Mouse (Mus musculus): ENCODE measurements at regions not wholly inside any gene's neighbourhood (a gene's known extent, or its start where the extent isn't known, plus 50 kb on each side); places are given as distances from the start of the nearest gene placed in this dataset.

DNA sequence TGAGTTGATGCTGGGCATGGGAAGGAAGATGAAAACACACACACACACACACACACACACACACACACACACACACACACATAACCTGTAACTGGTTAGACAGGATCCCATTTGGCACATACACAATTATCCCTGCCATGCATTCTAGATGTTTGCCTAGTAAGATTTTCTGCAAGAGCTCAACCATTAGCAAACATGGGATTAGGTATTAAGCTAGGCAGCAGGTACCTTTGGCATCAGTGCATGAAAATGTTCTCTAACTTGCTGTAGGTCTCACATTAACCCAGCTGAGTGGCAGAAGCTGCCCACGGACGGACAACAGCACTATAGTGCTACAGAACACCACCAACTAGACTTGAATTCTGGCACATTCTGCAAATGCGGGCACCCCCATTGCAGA lies 413.8 kb upstream of the Tmpo start:
- Histone ChIP-seq H3K4me3 (ENCODE audit: low read depth, low read length) (no peak overlapping the region), H3K4me1 (ENCODE audit: control insufficient read depth, insufficient read depth, low read length) (no peaks in the 10 kb centered on the region), H3K27me3 (ENCODE audit: control insufficient read depth, insufficient read depth, low read length) (no peaks in the 10 kb centered on the region), H3K9me3 (ENCODE audit: control insufficient read depth, low read length) (no peaks in the 10 kb centered on the region), H3K4me2 (ENCODE audit: low read depth, low read length) (no peak overlapping the region), H3K27ac (ENCODE audit: low read depth, low read length) (no peak overlapping the region), H3K9ac (replicated peaks; ENCODE audit: low read depth, low read length) (no peak overlapping the region), H3K36me3 (ENCODE audit: control insufficient read depth, insufficient read depth, low read length) (no peaks in the 10 kb centered on the region)
- ATAC-seq (ENCODE audit: low read depth) = no peak
- WGBS = 98% methylated on average over 3 of the region's 3 CpGs

DNA sequence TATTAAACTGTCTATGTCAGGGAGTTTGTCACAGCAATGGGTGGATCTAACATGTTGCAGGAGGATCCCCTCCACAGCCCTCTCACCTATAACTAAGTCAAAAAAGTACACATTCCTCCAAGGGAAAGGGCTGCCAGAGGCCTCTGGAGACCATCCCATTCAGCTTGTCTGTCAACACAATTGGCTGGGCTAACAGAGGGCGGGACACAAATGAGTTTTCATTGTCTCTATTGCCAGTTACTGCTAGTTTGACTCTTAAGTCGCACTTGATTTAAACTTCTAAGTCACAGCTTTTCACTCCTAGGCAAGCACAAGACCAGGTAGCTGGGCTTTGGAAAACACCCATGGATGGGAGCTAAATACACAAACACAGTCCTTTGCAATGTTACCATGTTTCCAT lies 412.3 kb upstream of the Tmpo start:
- no peak for ATAC-seq (ENCODE audit: low read depth)
- no peaks in the 10 kb centered on the region for H3K36me3 ChIP-seq (ENCODE audit: control insufficient read depth, insufficient read depth, low read length)
- no peak overlapping the region for H3K27ac ChIP-seq (ENCODE audit: low read depth, low read length)
- 81% methylated on average over 2 of the region's 2 CpGs for WGBS
- H3K4me3 ChIP-seq (ENCODE audit: low read depth, low read length) = no peak overlapping the region
- no peak overlapping the region for H3K9ac ChIP-seq (replicated peaks; ENCODE audit: low read depth, low read length)
- no peak overlapping the region for H3K4me2 ChIP-seq (ENCODE audit: low read depth, low read length)
- no peaks in the 10 kb centered on the region for H3K9me3 ChIP-seq (ENCODE audit: control insufficient read depth, low read length)
- no peaks in the 10 kb centered on the region for H3K4me1 ChIP-seq (ENCODE audit: control insufficient read depth, insufficient read depth, low read length)
- H3K27me3 ChIP-seq (ENCODE audit: control insufficient read depth, insufficient read depth, low read length) = no peaks in the 10 kb centered on the region

DNA sequence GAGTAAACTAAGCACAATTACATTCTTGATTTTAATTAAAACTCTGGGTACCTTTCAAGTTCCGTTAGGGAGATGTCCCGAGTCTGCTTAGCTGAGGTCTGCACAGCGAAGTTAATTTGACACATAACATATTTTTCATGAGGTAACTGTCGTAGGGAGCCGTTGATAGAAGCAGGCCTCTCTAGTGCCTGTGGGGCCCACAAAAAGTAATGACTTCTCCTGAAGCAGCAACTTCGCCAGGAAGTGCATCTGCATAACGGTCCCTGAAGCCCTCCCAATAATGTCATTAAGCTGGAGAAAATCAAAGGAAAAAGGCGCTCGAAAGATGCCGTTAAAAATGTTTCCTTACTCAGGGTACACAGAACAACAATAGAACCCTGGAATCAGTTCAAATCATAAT lies 410.7 kb upstream of the Tmpo start:
- Histone ChIP-seq H3K9me3 (ENCODE audit: control insufficient read depth, low read length) (no peaks in the 10 kb centered on the region), H3K4me1 (ENCODE audit: control insufficient read depth, insufficient read depth, low read length) (no peaks in the 10 kb centered on the region), H3K4me2 (ENCODE audit: low read depth, low read length) (no peak overlapping the region), H3K27ac (ENCODE audit: low read depth, low read length) (no peak overlapping the region), H3K36me3 (ENCODE audit: control insufficient read depth, insufficient read depth, low read length) (no peaks in the 10 kb centered on the region), H3K27me3 (ENCODE audit: control insufficient read depth, insufficient read depth, low read length) (no peaks in the 10 kb centered on the region), H3K9ac (replicated peaks; ENCODE audit: low read depth, low read length) (no peak overlapping the region), H3K4me3 (ENCODE audit: low read depth, low read length) (no peak overlapping the region)
- 33% methylated on average over 10 of the region's 10 CpGs for WGBS
- ATAC-seq (ENCODE audit: low read depth) = peak; percentile 85

DNA sequence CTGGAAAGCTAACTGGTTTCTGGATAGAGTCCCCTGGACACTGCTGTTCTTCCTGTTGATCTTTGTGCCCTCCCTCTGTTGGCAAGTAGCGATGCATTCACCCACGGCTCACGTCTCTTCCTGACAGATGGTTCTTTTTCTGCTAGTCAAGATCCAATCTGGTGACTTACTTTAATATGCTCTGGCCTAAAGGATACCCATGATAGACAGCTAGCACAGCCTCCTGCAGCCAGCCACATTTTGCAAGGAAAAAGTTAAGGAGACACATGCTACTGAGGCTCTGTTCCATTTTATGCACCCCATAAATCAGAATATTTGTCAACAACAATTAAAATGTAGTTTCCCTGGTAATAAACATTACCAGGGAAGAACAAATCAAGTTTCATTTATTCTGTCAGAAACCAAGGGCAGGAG lies 410.3 kb upstream of the Tmpo start:
- no peaks in the 10 kb centered on the region for H3K9me3 ChIP-seq (ENCODE audit: control insufficient read depth, low read length)
- H3K4me1 ChIP-seq (ENCODE audit: control insufficient read depth, insufficient read depth, low read length) = no peaks in the 10 kb centered on the region
- no peak overlapping the region for H3K4me2 ChIP-seq (ENCODE audit: low read depth, low read length)
- WGBS = 19% methylated on average over 3 of the region's 3 CpGs
- no peaks in the 10 kb centered on the region for H3K27me3 ChIP-seq (ENCODE audit: control insufficient read depth, insufficient read depth, low read length)
- no peak overlapping the region for H3K27ac ChIP-seq (ENCODE audit: low read depth, low read length)
- H3K9ac ChIP-seq (replicated peaks; ENCODE audit: low read depth, low read length) = no peak overlapping the region
- no peaks in the 10 kb centered on the region for H3K36me3 ChIP-seq (ENCODE audit: control insufficient read depth, insufficient read depth, low read length)
- no peak overlapping the region for H3K4me3 ChIP-seq (ENCODE audit: low read depth, low read length)
- peak; percentile 74 for ATAC-seq (ENCODE audit: low read depth)

DNA sequence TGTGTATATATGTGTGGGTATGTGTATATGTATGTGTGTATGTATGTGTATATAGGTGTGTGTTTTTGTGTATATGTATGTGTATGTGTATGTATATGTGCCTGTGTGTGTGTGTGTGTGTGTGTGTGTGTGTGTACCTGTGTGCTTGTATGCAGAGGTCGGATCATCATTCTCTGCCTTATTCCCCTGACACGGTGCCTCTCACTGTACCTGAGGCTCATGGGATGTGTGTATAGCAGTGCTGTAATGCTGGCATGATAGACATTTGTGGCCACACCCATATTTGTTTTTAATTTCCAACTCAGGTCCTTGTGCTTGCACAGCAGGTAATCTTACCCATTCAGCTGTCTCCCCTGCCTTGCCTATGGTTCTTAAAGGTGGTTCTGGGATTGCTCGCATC lies 402.1 kb upstream of the Tmpo start:
- Histone ChIP-seq H3K36me3 (ENCODE audit: control insufficient read depth, insufficient read depth, low read length) (no peaks in the 10 kb centered on the region), H3K27ac (ENCODE audit: low read depth, low read length) (no peak overlapping the region), H3K9me3 (ENCODE audit: control insufficient read depth, low read length) (no peaks in the 10 kb centered on the region), H3K4me3 (ENCODE audit: low read depth, low read length) (no peak overlapping the region), H3K4me1 (ENCODE audit: control insufficient read depth, insufficient read depth, low read length) (peaks cover 4% of the 10 kb centered on the region; the same call in 1 of the 2 replicates), H3K4me2 (ENCODE audit: low read depth, low read length) (no peak overlapping the region), H3K27me3 (ENCODE audit: control insufficient read depth, insufficient read depth, low read length) (no peaks in the 10 kb centered on the region), H3K9ac (replicated peaks; ENCODE audit: low read depth, low read length) (no peak overlapping the region)
- 98% methylated on average over 3 of the region's 3 CpGs for WGBS
- ATAC-seq (ENCODE audit: low read depth) = no peak

DNA sequence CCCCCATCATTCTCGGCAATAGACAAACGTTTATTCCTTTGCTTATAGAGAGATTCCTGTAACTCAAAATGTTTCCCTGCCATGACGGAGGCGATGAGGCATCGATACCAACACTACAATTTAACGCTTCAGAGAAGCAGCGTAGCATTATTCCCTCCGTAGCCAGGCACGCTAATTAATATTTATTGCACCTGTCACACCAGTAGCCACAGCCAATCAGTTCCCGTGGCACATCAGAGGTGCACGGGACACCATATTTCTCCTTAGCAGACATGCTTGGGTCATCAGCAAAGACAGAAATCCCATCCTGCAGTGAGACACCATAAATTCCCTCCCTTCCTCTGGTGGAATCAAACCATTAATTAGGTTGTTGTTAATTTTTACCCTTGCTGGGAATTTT lies 399.8 kb upstream of the Tmpo start:
- peak; percentile 80; the same call in 1 of the 2 replicates for ATAC-seq (ENCODE audit: low read depth)
- no peak overlapping the region for H3K4me3 ChIP-seq (ENCODE audit: low read depth, low read length)
- no peaks in the 10 kb centered on the region for H3K9me3 ChIP-seq (ENCODE audit: control insufficient read depth, low read length)
- WGBS = 16% methylated on average over 11 of the region's 11 CpGs
- H3K36me3 ChIP-seq (ENCODE audit: control insufficient read depth, insufficient read depth, low read length) = no peaks in the 10 kb centered on the region
- H3K4me1 ChIP-seq (ENCODE audit: control insufficient read depth, insufficient read depth, low read length) = peaks cover 4% of the 10 kb centered on the region; the same call in 1 of the 2 replicates
- H3K27me3 ChIP-seq (ENCODE audit: control insufficient read depth, insufficient read depth, low read length) = no peaks in the 10 kb centered on the region
- H3K27ac ChIP-seq (ENCODE audit: low read depth, low read length) = no peak overlapping the region; the same call in 1 of the 2 replicates
- no peak overlapping the region for H3K9ac ChIP-seq (replicated peaks; ENCODE audit: low read depth, low read length)
- H3K4me2 ChIP-seq (ENCODE audit: low read depth, low read length) = peak overlapping the region; percentile 36; the same call in 1 of the 2 replicates

DNA sequence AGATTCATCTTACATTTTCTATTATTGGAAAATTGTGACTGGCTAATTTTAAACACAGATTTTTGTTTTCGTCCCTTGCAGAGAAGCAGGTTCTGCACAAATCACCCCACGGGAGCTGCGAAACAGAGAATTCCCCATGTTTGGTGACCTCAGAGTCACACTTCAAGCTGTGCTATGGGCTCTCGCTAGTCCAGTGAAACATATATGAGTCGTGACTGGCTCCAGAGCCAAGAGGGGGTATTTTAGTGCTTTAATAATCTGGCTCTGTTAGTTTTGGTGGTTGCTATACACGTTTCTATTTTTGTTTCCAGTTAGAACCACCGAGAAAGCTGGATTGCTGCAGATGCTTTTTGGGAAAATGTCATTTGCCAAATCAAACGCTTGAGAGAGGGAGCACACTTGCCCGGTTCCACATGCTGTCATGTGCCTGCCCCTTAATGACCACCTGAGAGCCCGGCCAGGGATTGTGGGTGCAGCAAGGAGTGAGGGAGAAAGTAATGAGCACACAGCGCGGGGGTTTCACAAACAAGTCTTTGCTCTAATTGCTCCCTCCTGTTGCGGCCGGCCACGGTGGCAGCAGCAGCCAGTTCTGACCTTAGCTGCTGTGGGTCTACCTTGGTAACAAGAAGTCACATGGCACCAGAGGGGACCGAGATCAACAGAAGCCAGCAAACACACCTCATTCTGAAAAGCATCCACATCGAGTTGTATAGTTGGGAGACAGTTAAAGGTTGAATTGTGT lies 394.4 kb upstream of the Tmpo start:
- Histone ChIP-seq H3K9ac (replicated peaks; ENCODE audit: low read depth, low read length) (no peak overlapping the region), H3K9me3 (ENCODE audit: control insufficient read depth, low read length) (no peaks in the 10 kb centered on the region), H3K27me3 (ENCODE audit: control insufficient read depth, insufficient read depth, low read length) (no peaks in the 10 kb centered on the region), H3K4me1 (ENCODE audit: control insufficient read depth, insufficient read depth, low read length) (peaks cover 2% of the 10 kb centered on the region; the same call in 1 of the 2 replicates), H3K36me3 (ENCODE audit: control insufficient read depth, insufficient read depth, low read length) (no peaks in the 10 kb centered on the region), H3K4me3 (ENCODE audit: low read depth, low read length) (no peak overlapping the region), H3K4me2 (ENCODE audit: low read depth, low read length) (no peak overlapping the region), H3K27ac (ENCODE audit: low read depth, low read length) (no peak overlapping the region)
- WGBS = 71% methylated on average over 17 of the region's 17 CpGs
- ATAC-seq (ENCODE audit: low read depth) = no peak

DNA sequence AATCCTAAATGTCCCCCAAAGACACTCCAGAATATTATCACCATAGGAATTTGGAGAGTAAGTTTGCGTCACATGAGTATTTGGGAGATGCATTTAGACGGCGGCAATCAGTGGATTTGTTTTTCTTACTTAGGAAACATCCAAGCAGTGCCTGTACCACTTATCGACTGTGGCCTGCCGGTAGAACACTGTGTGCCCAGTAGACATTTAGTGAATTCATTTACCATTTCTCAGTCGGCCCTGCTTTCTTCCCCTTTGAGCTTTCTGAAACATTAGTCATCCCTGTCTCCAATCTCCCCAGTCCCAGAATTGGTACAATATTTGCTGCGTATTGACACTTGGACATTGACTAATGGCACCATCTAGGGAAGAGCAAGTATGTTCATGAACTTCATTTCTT lies 391.7 kb upstream of the Tmpo start:
- 67% methylated on average over 7 of the region's 7 CpGs for WGBS
- H3K27ac ChIP-seq (ENCODE audit: low read depth, low read length) = no peak overlapping the region
- ATAC-seq (ENCODE audit: low read depth) = no peak

DNA sequence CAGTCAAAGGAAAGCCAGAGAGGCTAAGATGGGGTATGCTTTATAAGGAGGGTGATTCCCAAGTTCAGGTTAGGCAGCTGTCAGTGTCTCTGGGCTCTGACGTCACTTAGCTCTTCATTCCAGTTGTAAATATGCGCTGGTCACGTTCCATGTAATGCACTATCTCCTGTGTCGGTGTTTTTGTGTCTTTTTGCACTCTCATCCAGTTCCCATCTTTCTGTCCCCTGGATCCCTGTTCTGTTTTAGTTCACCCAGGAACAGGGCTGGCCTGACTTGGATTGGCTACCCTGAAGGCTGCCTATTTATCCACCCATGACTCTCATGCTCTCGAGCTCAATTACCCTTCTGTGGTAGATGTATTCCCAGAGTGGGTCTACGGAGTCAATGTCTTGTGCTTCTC lies 387.9 kb upstream of the Tmpo start:
- no peak overlapping the region for H3K9ac ChIP-seq (replicated peaks; ENCODE audit: low read depth, low read length)
- H3K4me2 ChIP-seq (ENCODE audit: low read depth, low read length) = no peak overlapping the region
- no peak overlapping the region for H3K4me3 ChIP-seq (ENCODE audit: low read depth, low read length)
- no peaks in the 10 kb centered on the region for H3K9me3 ChIP-seq (ENCODE audit: control insufficient read depth, low read length)
- H3K27me3 ChIP-seq (ENCODE audit: control insufficient read depth, insufficient read depth, low read length) = no peaks in the 10 kb centered on the region
- no peak overlapping the region for H3K27ac ChIP-seq (ENCODE audit: low read depth, low read length)
- H3K36me3 ChIP-seq (ENCODE audit: control insufficient read depth, insufficient read depth, low read length) = no peaks in the 10 kb centered on the region
- WGBS = 80% methylated on average over 6 of the region's 6 CpGs
- H3K4me1 ChIP-seq (ENCODE audit: control insufficient read depth, insufficient read depth, low read length) = no peaks in the 10 kb centered on the region
- ATAC-seq (ENCODE audit: low read depth) = no peak

More for the DNA sequence above, 391.7 kb upstream of the Tmpo start:
- Histone ChIP-seq H3K9me3 (ENCODE audit: control insufficient read depth, low read length) (no peaks in the 10 kb centered on the region), H3K4me1 (ENCODE audit: control insufficient read depth, insufficient read depth, low read length) (no peaks in the 10 kb centered on the region), H3K4me3 (ENCODE audit: low read depth, low read length) (no peak overlapping the region), H3K4me2 (ENCODE audit: low read depth, low read length) (no peak overlapping the region), H3K9ac (replicated peaks; ENCODE audit: low read depth, low read length) (no peak overlapping the region), H3K27me3 (ENCODE audit: control insufficient read depth, insufficient read depth, low read length) (no peaks in the 10 kb centered on the region), H3K36me3 (ENCODE audit: control insufficient read depth, insufficient read depth, low read length) (no peaks in the 10 kb centered on the region)

Data from neural tube, embryonic 14.5 days (tissue).